Mouse (Mus musculus): ENCODE results near the gene Cwc22.

Gene Cwc22

DNA sequence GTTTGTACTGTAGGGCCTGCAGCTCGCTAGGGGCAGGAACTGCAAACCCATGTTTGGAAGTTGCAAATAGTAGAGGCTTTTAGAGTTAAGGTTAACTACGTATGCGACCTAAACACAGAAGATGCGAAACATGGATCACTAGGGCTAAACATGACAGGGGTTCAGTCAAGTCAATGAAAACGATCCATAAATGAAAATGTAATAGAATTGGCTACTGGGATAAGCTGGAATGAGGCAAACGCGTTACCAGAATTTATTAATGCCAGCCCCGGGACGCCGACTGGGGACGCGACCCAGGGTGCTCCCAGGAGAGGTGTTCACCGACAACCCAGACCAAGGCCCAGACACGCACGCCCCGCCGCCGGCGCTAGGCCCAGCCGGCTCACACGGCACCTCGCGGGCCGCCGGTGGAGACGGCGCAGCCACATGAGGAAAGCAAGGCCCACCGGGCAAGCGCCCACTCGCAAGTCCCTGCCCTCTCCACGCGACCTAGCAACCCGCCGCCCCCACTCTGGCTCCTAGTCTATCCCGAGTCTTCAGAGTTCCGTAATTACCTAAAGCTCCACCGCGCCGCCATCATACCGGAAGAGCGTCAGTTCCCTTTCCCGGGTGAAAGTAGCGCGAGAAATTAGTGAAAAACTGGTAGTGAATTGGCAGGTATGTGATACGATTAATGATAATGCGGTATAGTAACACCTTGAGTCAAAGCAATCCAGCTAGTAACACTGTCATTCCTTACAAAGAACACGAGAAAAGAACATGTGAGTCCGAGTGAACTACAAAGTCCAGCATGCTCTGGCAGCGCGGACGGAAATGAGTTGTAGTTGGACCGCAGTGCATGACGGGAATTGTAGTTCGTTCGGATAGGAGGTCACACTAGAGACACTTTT, at the start of gene Cwc22:
TSS of gene Cwc22 (minus strand) at position 780 of the 890 bp plus-strand sequence.
- peak; percentile 87 to 90 for DNase-seq

DNA sequence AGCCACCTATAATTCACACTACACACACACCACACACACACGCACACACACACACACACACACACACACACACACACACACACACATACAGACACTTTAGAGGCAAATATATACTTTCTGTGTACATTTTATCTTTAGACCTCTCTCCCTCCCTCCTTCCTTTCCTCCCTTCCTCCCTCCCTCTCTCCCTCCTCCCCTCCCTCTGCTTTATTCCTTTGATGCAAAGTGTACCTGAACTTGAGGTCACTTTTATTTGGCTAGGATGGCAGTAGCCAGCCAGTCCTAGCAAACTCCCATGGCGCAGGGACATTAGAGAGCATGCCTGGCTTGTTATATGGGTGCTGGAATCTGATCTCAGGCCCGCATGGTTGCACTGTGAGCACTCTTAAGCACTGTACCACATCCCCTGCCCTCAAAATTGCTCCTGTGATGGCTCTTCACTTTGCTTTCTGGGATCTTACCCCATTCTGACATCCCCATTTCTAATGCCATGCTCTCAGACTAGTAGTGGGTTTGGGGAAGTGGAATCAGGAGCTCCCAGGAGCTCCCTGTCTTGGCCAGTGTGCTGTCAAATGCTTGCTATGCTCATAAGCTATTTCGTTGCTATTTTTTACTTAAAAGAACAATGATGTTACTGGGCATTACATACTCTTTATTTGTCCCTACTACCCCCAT, 47.7 kb upstream of the Cwc22 start:
- DNase-seq, result no peak

GRCm38 (mm10) chr2:77992951-77993604, 46.9 kb upstream of the Cwc22 start:
- no peak for DNase-seq

GRCm38 (mm10) chr2:77990820-77991219, 44.6 kb upstream of the Cwc22 start:
- no peak for DNase-seq

DNA sequence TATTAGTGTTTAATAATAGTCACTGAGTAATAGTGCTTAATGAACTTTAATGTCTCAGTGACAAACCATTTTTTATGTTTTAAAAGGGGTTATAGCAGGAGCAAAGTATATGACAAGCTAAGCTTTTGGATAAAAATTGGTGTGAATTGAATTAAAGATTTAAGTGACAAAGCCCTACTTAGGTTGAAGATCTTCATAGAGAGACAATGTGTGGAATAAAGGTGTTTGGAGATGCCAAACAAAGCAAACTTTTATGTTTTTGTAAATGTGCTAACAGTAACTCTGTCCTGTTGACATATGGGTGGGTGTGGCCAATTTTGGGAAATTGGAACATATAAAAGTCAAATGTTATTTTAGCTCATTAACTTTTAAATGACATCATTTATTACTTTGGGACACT, 43.9 kb upstream of the Cwc22 start:
- no peak for DNase-seq

DNA sequence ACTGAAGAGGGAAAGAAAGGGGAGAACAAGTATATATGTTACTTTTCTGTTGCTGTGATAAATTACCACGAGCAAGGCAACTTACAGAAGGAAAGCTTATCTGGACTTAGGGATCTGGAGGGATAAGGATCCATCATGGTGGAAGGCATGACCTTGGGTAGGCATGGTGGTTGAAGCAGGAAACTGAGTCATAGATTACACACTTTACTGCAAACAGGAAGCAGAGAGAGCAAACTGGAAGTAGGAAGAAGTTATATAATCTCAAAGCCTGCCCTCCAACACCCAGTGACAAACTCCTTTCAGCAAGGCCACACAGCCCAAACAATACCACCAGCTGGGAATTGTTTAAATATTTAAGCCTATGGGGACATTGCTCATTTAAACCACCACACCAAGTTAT, 43.2 kb upstream of the Cwc22 start:
- DNase-seq, result no peak

DNA sequence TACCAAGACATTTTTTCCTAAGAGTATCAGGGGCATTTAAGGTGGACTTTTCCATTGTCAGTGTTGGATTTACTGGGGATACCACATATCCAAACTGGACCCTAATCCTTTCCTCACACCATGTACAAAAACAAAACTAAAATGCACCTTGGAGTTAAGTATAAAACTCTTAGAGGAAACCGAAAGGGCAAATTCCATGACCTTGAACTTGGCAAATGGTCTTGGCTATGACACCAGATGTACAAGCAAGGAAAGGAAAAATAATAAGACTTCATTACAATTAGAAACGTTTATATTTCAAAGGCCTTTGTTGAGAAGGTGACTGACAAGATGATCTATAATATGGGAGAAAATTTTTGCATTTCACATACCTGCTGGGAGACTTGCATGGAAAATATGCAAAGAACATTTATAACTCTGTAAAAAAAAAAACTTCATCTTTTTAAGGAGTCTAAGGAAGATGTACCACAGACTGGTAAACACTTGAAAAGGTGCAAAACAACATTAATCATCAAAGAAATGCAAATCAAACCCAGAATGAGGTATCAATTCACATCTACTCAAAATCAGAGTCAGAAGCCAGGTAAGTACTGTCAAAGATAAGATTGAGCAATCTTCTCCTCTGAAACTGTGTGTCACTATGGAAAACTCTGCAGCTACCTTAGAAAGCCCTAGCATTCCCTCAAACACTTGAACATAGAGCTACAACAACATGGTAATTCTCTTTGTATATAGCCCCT, 40.0 kb upstream of the Cwc22 start:
- no peak for DNase-seq

GRCm38 (mm10) chr2:77984209-77984608, 38.0 kb upstream of the Cwc22 start:
- DNase-seq, result no peak

DNA sequence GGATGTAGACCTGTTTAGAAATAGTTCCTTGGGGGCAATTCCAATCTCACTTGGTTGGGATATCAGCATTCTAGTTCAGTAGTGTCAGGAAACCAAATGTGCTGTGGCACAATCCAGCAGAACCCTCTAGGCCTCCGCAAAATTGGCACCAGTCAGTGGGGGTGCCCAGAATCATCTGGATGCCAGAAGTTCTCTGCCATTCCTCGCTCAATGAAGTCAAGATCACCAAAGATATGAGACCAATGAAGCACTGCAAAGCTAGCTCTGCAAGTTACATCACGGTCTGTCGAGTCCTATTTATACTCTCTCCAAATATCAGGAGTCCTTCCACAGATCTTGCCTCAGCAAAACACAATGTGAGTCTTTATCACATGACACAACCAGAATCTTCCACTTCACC, 35.7 kb upstream of the Cwc22 start:
- no peak for DNase-seq

DNA sequence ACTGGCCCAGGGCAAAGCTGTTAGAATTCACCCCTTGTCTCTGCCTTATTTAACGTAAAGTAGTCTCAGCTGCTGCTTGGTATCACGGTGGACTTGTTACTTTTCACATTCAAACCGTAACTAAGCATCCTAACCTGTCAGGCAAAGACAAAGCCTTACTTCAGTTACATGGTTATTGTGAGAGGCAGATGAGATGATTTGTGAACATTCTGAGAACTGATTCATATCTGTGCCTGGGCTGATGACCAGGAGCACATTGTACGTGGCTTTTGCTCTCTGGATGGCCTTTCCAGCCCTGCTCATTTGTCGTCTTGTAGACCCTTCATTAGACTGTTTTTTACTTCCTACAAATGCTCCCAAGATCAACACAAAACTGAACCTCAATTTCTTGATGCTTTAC, 34.5 kb upstream of the Cwc22 start:
- no peak for DNase-seq

DNA sequence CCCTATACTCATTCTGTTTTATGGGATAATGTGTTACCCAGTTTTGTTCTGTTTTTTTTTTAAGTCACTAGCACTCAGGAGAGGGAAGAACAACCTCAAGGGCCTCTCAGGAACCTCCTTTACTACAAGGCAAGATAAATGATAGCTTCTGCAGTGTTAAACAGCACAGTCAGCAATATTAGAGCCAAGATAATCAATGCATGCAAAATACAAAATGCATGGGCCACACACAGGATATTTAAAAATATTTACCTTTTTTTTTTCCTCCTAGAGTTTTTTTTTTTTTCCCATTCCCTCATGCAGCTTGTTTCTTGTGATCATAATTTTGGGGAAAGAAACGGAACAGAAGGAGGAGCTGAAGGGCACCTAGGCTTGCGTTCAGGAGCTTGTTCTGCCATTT, 33.3 kb upstream of the Cwc22 start:
- no peak for DNase-seq

GRCm38 (mm10) chr2:77979081-77979480, 32.9 kb upstream of the Cwc22 start:
- DNase-seq, result no peak

DNA sequence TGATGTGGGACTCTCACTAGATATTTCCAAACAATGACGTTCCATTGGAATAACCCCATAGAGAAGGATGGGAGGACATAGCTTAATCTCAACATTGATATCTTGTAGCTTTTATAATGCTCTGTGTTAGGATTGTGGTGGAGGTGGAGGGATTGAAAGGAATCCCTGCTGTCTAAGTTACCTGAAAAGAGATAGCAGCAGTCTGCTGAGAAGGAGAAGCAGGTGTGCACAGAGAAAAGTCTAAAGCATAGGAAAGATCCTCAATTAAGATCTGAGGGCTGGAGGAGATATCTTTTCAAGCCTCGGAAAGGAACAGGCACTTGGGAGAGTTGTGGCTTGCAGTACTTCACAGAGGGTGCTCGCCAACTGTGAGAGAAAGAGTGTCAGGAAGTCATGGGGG, 32.1 kb upstream of the Cwc22 start:
- DNase-seq, result no peak

DNA sequence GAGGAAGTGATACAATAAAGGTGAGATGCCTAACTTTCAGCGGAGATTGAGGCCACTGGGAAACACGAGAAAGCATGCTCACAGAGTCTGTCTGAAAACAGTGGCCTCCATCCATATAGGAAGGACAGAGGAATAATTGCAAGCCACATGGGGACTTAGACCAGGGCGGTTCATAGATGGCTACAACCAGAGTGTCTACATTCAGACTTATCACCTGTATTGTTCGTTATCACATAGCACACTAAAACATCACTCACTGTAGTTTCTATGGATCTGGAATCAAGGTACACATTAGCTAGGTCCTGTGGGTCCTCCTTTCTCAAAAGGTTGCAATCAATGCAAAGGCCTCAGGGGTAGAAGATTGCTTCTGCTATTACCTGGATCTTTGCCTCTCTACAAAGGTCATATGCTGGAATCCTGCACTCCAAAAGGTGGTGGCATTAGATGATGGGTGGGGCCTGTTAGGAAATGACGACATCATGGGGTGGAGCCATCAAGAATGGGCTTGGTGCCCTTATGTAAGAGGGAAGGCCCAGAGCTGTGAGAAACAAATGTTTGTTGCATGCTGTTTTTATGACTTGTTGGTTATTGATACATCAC, 30.2 kb upstream of the Cwc22 start:
- DNase-seq, result no peak

- peak in 1 of 2 experiments; percentile 5 for DNase-seq
Measured at GRCm38 (mm10) chr2:77975606-77976005, 29.4 kb upstream of the Cwc22 start.

- DNase-seq, result no peak
Measured at GRCm38 (mm10) chr2:77974986-77975385, 28.8 kb upstream of the Cwc22 start.

GRCm38 (mm10) chr2:77974366-77974765, 28.2 kb upstream of the Cwc22 start:
- no peak for DNase-seq

- no peak for DNase-seq
Measured at GRCm38 (mm10) chr2:77973296-77973695, 27.1 kb upstream of the Cwc22 start.

- DNase-seq, result no peak
Measured at GRCm38 (mm10) chr2:77972541-77972940, 26.4 kb upstream of the Cwc22 start.

- DNase-seq, result no peak
Measured at GRCm38 (mm10) chr2:77971871-77972270, 25.7 kb upstream of the Cwc22 start.

DNA sequence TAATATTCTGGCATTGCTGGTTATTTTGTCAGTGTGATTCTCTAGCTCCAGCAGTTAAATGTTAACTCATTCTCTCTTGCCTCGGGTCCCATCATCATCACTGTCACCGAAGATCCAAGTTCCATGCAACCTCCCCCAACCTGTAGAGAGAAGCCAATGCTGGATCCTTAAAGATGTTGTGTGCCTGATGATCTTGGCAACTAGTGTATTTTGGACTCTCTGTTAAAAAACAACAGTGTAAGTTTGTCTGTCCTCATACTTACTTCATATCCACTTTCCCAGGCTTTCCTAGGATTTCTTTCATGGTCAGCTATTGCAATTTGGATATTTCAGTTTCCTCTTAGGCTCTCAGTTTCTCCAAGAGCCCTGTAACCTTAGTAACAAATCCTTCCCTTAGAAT, 25.2 kb upstream of the Cwc22 start:
- DNase-seq, result no peak

DNA sequence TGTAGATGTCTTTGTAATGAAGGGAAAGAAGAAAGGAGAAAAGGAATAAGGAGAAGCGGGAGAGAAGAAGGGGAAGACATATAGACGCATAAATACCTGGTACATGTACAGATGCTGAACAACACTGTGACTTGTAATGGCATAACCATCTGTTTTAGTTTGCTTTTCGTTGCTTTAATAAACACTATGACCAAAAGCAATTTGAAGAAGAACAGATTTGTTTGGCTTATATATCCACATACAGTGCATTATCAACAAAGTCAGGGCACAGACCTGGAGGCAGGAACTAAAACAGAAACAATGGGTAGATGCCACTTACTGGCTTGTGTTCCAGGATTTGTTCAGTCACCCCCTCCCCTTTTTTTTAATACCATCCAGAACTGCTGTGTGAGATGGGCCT, 24.4 kb upstream of the Cwc22 start:
- no peak for DNase-seq

GRCm38 (mm10) chr2:77969956-77970355, 23.8 kb upstream of the Cwc22 start:
- no peak for DNase-seq

All from lung, adult 18-20 months (tissue).